9 mouse cellular contexts compared by ENCODE assay signal in the genomic region with DNA sequence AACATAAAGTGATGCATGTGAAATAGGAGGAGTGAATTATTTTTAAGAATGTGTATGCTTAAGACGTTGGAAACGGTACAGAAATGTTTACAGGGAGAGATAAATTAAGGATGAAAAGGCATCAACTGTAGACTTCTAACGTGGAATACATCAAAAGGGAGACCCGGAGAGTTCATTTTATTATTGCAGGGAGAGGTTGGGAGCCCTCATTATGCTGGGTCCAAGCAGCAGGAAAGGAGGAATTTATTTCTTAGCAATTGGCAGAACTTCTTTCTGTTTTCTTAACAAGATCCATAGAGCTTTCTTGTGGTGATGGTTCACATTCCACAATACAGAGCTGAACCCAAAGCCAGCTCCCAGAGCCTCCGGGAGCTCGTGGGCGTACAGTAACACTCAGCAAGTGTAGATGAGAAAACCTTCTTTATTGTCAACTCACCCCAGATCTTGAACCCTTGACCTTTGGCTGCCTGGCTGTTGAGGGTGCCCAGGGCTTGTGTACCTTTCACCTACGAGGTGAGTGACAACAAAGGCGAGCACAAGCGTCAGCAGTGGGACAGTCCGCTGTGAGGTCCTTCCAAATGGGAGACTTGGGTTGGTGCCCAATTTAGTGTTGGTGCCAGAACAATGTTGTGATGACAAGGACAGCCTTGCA.
DNase-seq lines count a peak whose midpoint lies in the region; ATAC-seq and TF ChIP-seq lines count a peak whose summit lies in the region.
"Had no signal": no experiment of that assay in that cellular context is flagged by ENCODE, and none has a peak within 500 bp of the region (broad histone marks: within the 10 kb centered on the region; RNA-seq: fewer than 3 reads in every experiment).

No protein-coding gene starts in this region.

- H3K4me1 ChIP-seq in forebrain, postnatal 0 days (ENCODE audit: insufficient read depth) = no peaks in the 10 kb centered on the region
- no peaks in the 10 kb centered on the region for H3K4me1 ChIP-seq in forebrain, embryonic 13.5 days
- no peaks in the 10 kb centered on the region for H3K4me1 ChIP-seq in liver, postnatal 0 days (ENCODE audit: insufficient read depth)
- H3K4me1 ChIP-seq in liver, embryonic 11.5 days (replicated peaks; ENCODE audit: control insufficient read depth, insufficient read depth, low read length) = no peaks in the 10 kb centered on the region
- H3K4me1 ChIP-seq in lung, embryonic 16.5 days (replicated peaks; ENCODE audit: control insufficient read depth, insufficient read depth, low read length) = 0 out of 2 replicates have a peak, but pooled peaks cover 4% of the 10 kb centered on the region

- DNase-seq in forebrain, postnatal 0 days = peak; percentile 10
- peak; percentile 13 for DNase-seq in liver, postnatal 0 days
- DNase-seq in liver, embryonic 11.5 days (ENCODE audit: low spot score) = no peak
- DNase-seq in cerebellum, postnatal 25 days = peak; percentile 47 to 58
- no peak for DNase-seq in left cerebral cortex, adult 11 months (ENCODE audit: low spot score)
- DNase-seq in adrenal gland, adult 2 months = no peak

- no peak overlapping the region for H3K4me3 ChIP-seq in forebrain, postnatal 0 days (ENCODE audit: low read depth, low read length)
- no peak overlapping the region for H3K4me3 ChIP-seq in forebrain, embryonic 13.5 days
- H3K4me3 ChIP-seq in liver, postnatal 0 days (ENCODE audit: low read depth, low read length) = no peak overlapping the region
- no peak overlapping the region for H3K4me3 ChIP-seq in liver, embryonic 11.5 days (ENCODE audit: low read depth, low read length)
- no peak overlapping the region for H3K4me3 ChIP-seq in lung, embryonic 16.5 days (ENCODE audit: low read length)

- H3K9ac ChIP-seq in forebrain, postnatal 0 days = no peak overlapping the region
- no peak overlapping the region for H3K9ac ChIP-seq in forebrain, embryonic 13.5 days
- H3K9ac ChIP-seq in liver, postnatal 0 days (replicated peaks) = no peak overlapping the region
- H3K9ac ChIP-seq in liver, embryonic 11.5 days (ENCODE audit: low read depth, low read length) = no peak overlapping the region
- no peak overlapping the region for H3K9ac ChIP-seq in lung, embryonic 16.5 days (ENCODE audit: low read length)

- 38% methylated on average over 11 of the region's 11 CpGs for WGBS in forebrain, postnatal 0 days
- WGBS in forebrain, embryonic 13.5 days = 60% methylated on average over 11 of the region's 11 CpGs
- 59% methylated on average over 11 of the region's 11 CpGs for WGBS in liver, postnatal 0 days (ENCODE audit: insufficient replicate concordance)
- WGBS in liver, embryonic 11.5 days = 64% methylated on average over 11 of the region's 11 CpGs
- WGBS in lung, embryonic 16.5 days = 21% methylated on average over 11 of the region's 11 CpGs

- no peaks in the 10 kb centered on the region for H3K9me3 ChIP-seq in forebrain, postnatal 0 days (ENCODE audit: low read length)
- H3K9me3 ChIP-seq in forebrain, embryonic 13.5 days (replicated peaks) = no peaks in the 10 kb centered on the region
- no peaks in the 10 kb centered on the region for H3K9me3 ChIP-seq in liver, postnatal 0 days (ENCODE audit: low read length)
- no peaks in the 10 kb centered on the region for H3K9me3 ChIP-seq in liver, embryonic 11.5 days (ENCODE audit: control insufficient read depth, low read length)
- H3K9me3 ChIP-seq in lung, embryonic 16.5 days (ENCODE audit: control insufficient read depth, low read length) = no peaks in the 10 kb centered on the region

- no peak for TF ChIP-seq EP300 in liver, postnatal 0 days (IDR thresholded peaks at IDR 0.05; ENCODE audit: low read depth)

- no peaks in the 10 kb centered on the region for H3K27me3 ChIP-seq in forebrain, postnatal 0 days (ENCODE audit: insufficient read depth, low read length)
- H3K27me3 ChIP-seq in forebrain, embryonic 13.5 days = no peaks in the 10 kb centered on the region
- H3K27me3 ChIP-seq in liver, postnatal 0 days (ENCODE audit: insufficient read depth, low read length) = no peaks in the 10 kb centered on the region
- H3K27me3 ChIP-seq in liver, embryonic 11.5 days (replicated peaks; ENCODE audit: control insufficient read depth, insufficient read depth, low read length) = no peaks in the 10 kb centered on the region
- H3K27me3 ChIP-seq in lung, embryonic 16.5 days (ENCODE audit: control insufficient read depth, insufficient read depth, low read depth, low read length) = no peaks in the 10 kb centered on the region

- no peaks in the 10 kb centered on the region for H3K36me3 ChIP-seq in forebrain, postnatal 0 days (ENCODE audit: insufficient read depth)
- H3K36me3 ChIP-seq in forebrain, embryonic 13.5 days (ENCODE audit: poor library complexity, severe bottlenecking) = no peaks in the 10 kb centered on the region
- H3K36me3 ChIP-seq in liver, postnatal 0 days (replicated peaks; ENCODE audit: insufficient read depth, low read length) = no peaks in the 10 kb centered on the region
- H3K36me3 ChIP-seq in liver, embryonic 11.5 days (ENCODE audit: control insufficient read depth, insufficient read depth, low read length) = no peaks in the 10 kb centered on the region
- H3K36me3 ChIP-seq in lung, embryonic 16.5 days (ENCODE audit: control insufficient read depth, insufficient read depth, low read length) = no peaks in the 10 kb centered on the region

- no peak overlapping the region for H3K4me2 ChIP-seq in forebrain, postnatal 0 days (ENCODE audit: low read depth)
- no peak overlapping the region for H3K4me2 ChIP-seq in forebrain, embryonic 13.5 days
- no peak overlapping the region for H3K4me2 ChIP-seq in liver, postnatal 0 days (ENCODE audit: low read depth, low read length)
- no peak overlapping the region for H3K4me2 ChIP-seq in liver, embryonic 11.5 days
- no peak overlapping the region for H3K4me2 ChIP-seq in lung, embryonic 16.5 days (ENCODE audit: low read depth, low read length)

- ATAC-seq in forebrain, postnatal 0 days = peak; percentile 40; the same call in 1 of the 2 replicates
- ATAC-seq in forebrain, embryonic 13.5 days = no peak; the same call in 1 of the 2 replicates
- ATAC-seq in liver, postnatal 0 days = peak; percentile 36; the same call in 1 of the 2 replicates
- no peak for ATAC-seq in liver, embryonic 11.5 days (replicated peaks; ENCODE audit: low FRiP score)
- ATAC-seq in lung, embryonic 16.5 days (ENCODE audit: low read depth) = peak; percentile 72

- no peak overlapping the region for H3K27ac ChIP-seq in forebrain, postnatal 0 days (ENCODE audit: low read depth, low read length)
- no peak overlapping the region for H3K27ac ChIP-seq in forebrain, embryonic 13.5 days
- H3K27ac ChIP-seq in liver, postnatal 0 days (ENCODE audit: low read depth) = no peak overlapping the region
- no peak overlapping the region for H3K27ac ChIP-seq in liver, embryonic 11.5 days (ENCODE audit: low read depth, low read length)
- H3K27ac ChIP-seq in lung, embryonic 16.5 days (ENCODE audit: low read length) = no peak overlapping the region
- H3K27ac ChIP-seq: macrophage had no signal

- no peak for TF ChIP-seq CTCF in forebrain, postnatal 0 days (IDR thresholded peaks at IDR 0.05; ENCODE audit: low read depth)
- no peak for TF ChIP-seq CTCF in liver, postnatal 0 days (IDR thresholded peaks at IDR 0.05; ENCODE audit: low read depth)

Comparison
In these comparisons a context has a peak if more than half of its experiments do, and no peak if none do; other contexts are left out.
1. ATAC-seq: peak in forebrain, postnatal 0 days (single experiment), liver, postnatal 0 days (single experiment) and lung, embryonic 16.5 days (single experiment); none in forebrain, embryonic 13.5 days (single experiment) and liver, embryonic 11.5 days (single experiment).
2. DNase-seq: peak in forebrain, postnatal 0 days (single experiment), liver, postnatal 0 days (single experiment) and cerebellum, postnatal 25 days (2 of 2); none in liver, embryonic 11.5 days (single experiment), left cerebral cortex, adult 11 months (single experiment) and adrenal gland, adult 2 months (single experiment).